Mouse (Mus musculus) ES-Bruce4 (cell line): Measurements from ENCODE around the gene Tnfsf9. TPM values are rescaled to one million over a fixed set of nuclear protein-coding genes. Genes with fewer than 3 reads are reported as not detected.

Experiments used
- H3K27ac ChIP-seq: 2 replicates; pipeline ENCODE4 v1.5.1; 2012; ENCODE audit warnings: low read length, inconsistent platforms; ENCODE audit not compliant: insufficient read depth
- H3K27me3 ChIP-seq: 2 replicates; pipeline ENCODE4 v1.6.1; 2012; ENCODE audit warnings: mild to moderate bottlenecking, low read length, inconsistent platforms; ENCODE audit not compliant: control insufficient read depth, poor library complexity, insufficient read depth, severe bottlenecking
- H3K36me3 ChIP-seq: 2 replicates; pipeline ENCODE4 v1.6.1; 2012; ENCODE audit warnings: inconsistent platforms, mild to moderate bottlenecking, low read length, moderate library complexity; ENCODE audit not compliant: control insufficient read depth, poor library complexity, insufficient read depth, severe bottlenecking
- H3K4me1 ChIP-seq: one replicate; pipeline ENCODE4 v1.8.1; 2011; ENCODE audit warnings: low read length; ENCODE audit not compliant: control insufficient read depth, insufficient read depth
- H3K4me3 ChIP-seq: 2 replicates; pipeline ENCODE4 v1.5.1; 2011; ENCODE audit warnings: low read depth, mild to moderate bottlenecking, low read length
- H3K9ac ChIP-seq: 2 replicates; pipeline ENCODE4 v1.6.1; 2012; ENCODE audit warnings: low read depth, mild to moderate bottlenecking, inconsistent platforms; ENCODE audit not compliant: poor library complexity, severe bottlenecking
- H3K9me3 ChIP-seq: replicated peaks from 2 replicates; pipeline ENCODE4 v1.6.1; 2012; ENCODE audit warnings: mild to moderate bottlenecking, low read length, inconsistent platforms; ENCODE audit not compliant: control insufficient read depth, poor library complexity, insufficient read depth, severe bottlenecking
- CTCF ChIP-seq: IDR thresholded peaks from one replicate; pipeline ENCODE4 v1.8.1; 2011; ENCODE audit warnings: low read depth, low read length
- EP300 ChIP-seq: IDR thresholded peaks from 2 replicates; pipeline ENCODE4 v1.6.1; 2011; ENCODE audit warnings: low read depth, low read length; ENCODE audit not compliant: insufficient read depth
- POLR2A ChIP-seq: IDR thresholded peaks from one replicate; pipeline ENCODE4 v1.8.1; 2011; ENCODE audit warnings: low read length; ENCODE audit not compliant: insufficient read depth
- polyA plus RNA-seq: library from polyadenylated mRNA; stranded (reverse); fragments of >200 nt; gene quantifications from 2 replicates; pipeline ENCODE4 v1.2.4, GENCODE M21; 2011; ENCODE audit warnings: low read depth; ENCODE audit not compliant: missing spikeins, insufficient read depth, insufficient read length

Gene Tnfsf9
- polyA plus RNA-seq, 1 experiment, result 9.1 TPM

- TF ChIP-seq POLR2A (no peak), CTCF (no peak), EP300 (no peak)
- H3K27ac ChIP-seq, result no peak overlapping the region
- H3K9ac ChIP-seq, result no peak overlapping the region
- H3K27me3 ChIP-seq, result no peaks in the 10 kb centered on the region
- 0 out of 2 replicates have a peak, but pooled peaks cover 6% of the 10 kb centered on the region for H3K9me3 ChIP-seq
- no peaks in the 10 kb centered on the region for H3K4me1 ChIP-seq
- no peak overlapping the region for H3K4me3 ChIP-seq
- no peaks in the 10 kb centered on the region for H3K36me3 ChIP-seq
Observed at GRCm38 (mm10) chr17:57118524-57119349, 13.6 kb downstream of the Tnfsf9 start.

DNA sequence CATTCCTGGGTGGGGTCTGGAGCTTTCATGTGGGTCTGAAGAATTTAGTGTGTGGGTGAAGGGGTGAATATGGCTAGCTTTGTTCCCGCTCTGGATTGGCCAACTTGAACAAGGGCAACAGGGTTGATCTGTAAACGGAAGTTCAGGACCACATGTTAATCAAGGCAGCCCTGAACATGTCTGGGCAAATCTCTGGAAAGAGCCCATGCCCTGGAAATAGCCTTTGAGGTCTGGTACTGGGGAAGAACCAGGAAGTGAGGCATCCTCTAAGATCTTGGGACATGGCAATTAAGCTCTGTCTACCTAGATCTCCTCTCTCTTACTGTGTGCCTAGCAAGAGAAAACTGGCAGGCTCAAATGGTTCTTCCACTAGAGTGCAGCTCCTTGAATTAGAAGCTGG lies 16.7 kb downstream of the Tnfsf9 start:
- no peaks in the 10 kb centered on the region for H3K36me3 ChIP-seq
- no peak for TF ChIP-seq POLR2A
- 0 out of 2 replicates have a peak, but pooled peaks have one; percentile 7 for TF ChIP-seq EP300
- no peak overlapping the region for H3K4me3 ChIP-seq

GRCm38 (mm10) chr17:57123192-57124118 lies 18.3 kb downstream of the Tnfsf9 start:
- H3K36me3 ChIP-seq, result no peaks in the 10 kb centered on the region
- no peaks in the 10 kb centered on the region for H3K27me3 ChIP-seq
- H3K9ac ChIP-seq, result no peak overlapping the region
- no peak overlapping the region for H3K4me3 ChIP-seq
- no peak overlapping the region for H3K27ac ChIP-seq
- H3K9me3 ChIP-seq, result 0 out of 2 replicates have a peak, but pooled peaks cover 6% of the 10 kb centered on the region
- H3K4me1 ChIP-seq, result peaks cover 1% of the 10 kb centered on the region
- no peak for TF ChIP-seq EP300
- no peak for TF ChIP-seq POLR2A
- no peak for TF ChIP-seq CTCF

More for the DNA sequence above, 16.7 kb downstream of the Tnfsf9 start:
- peak overlapping the region; percentile 47 for H3K27ac ChIP-seq
- no peaks in the 10 kb centered on the region for H3K27me3 ChIP-seq
- 0 out of 2 replicates have a peak, but pooled peaks cover 6% of the 10 kb centered on the region for H3K9me3 ChIP-seq
- no peak overlapping the region for H3K9ac ChIP-seq
- peaks cover 1% of the 10 kb centered on the region for H3K4me1 ChIP-seq

DNA sequence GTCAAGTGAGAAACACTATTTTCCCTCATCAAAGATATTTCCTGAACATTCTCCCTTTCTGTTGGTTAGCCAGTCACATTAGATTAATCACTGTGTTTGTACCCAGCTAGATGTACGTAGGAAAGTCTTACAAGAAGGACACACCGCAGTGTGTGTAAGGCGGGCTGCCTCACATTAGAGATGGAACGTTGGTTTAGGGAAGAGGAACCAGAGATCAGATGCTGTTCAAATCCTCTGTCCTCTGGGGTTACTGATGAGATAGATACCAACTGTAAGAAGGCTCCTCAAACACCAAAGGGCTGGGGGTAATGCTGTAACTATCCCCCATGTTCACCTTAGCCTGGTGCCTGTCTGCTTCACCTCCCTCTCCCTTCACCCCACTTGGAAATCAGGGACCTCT lies 19.7 kb downstream of the Tnfsf9 start:
- TF ChIP-seq POLR2A (no peak), EP300 (no peak), CTCF (no peak)
- no peaks in the 10 kb centered on the region for H3K27me3 ChIP-seq

DNA sequence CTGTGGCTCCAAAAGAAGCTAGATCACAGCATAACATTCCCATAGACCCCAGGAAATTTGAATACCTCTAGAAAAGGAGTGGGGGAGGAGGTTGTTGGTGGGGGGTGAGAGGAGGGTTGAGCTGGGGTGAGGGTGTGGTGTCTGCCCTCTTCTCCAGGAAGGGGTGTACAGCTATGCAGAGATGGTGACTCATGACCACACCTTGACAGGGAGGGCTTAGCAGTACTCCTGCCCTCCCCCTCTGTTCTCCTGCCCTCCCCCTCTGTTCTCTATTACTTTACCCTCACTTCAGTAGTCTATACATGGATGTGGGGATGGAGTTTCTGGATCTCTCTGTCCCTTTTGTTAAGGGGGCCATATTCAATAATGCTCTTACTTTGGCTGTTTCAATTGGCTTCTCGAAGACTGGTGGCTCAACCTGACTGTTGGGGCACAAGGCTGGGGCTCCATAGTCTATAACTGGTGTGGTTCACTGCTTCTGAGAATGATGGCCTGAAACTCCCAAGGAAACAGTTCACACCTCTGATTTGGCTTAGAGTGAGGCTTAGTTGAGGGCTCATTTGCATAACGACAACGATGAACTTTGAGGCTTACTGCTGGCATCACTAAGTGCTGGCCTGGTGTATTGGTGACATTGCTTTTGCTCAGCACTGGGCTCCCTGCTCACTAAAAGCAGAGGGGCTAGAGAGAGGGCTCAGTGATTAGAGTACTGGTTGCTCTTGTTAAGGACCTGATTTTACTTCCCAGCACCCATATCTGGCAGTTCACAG lies 20.9 kb downstream of the Tnfsf9 start:
- no peaks in the 10 kb centered on the region for H3K27me3 ChIP-seq
- peaks cover 1% of the 10 kb centered on the region for H3K4me1 ChIP-seq
- no peak overlapping the region for H3K4me3 ChIP-seq
- no peak for TF ChIP-seq CTCF
- H3K36me3 ChIP-seq, result no peaks in the 10 kb centered on the region
- H3K27ac ChIP-seq, result no peak overlapping the region
- H3K9me3 ChIP-seq, result 0 out of 2 replicates have a peak, but pooled peaks cover 6% of the 10 kb centered on the region
- no peak overlapping the region for H3K9ac ChIP-seq

More for the DNA sequence above, 19.7 kb downstream of the Tnfsf9 start:
- H3K9ac ChIP-seq, result no peak overlapping the region
- H3K27ac ChIP-seq, result no peak overlapping the region
- H3K4me1 ChIP-seq, result peaks cover 1% of the 10 kb centered on the region
- 0 out of 2 replicates have a peak, but pooled peaks cover 6% of the 10 kb centered on the region for H3K9me3 ChIP-seq
- H3K36me3 ChIP-seq, result no peaks in the 10 kb centered on the region
- no peak overlapping the region for H3K4me3 ChIP-seq
